Mouse (Mus musculus) monocyte, adult 5-6 weeks (primary cell): ENCODE data around the gene Manba. TPM values are rescaled to one million over a fixed set of nuclear protein-coding genes. Genes with fewer than 3 reads are reported as not detected.
"Not testable (repeated sequence)": the region's sequence is repeated elsewhere in the genome, so short reads cannot be mapped to it uniquely, and the experiment has no call there.

Source experiments
- ATAC-seq: fragments of 153-309, 156-312 bp; replicated peaks from 2 replicates; pipeline ENCODE4 v1.8.0; 2017; ENCODE audit warnings: mild to moderate bottlenecking; ENCODE audit not compliant: low TSS enrichment, insufficient number of reproducible peaks, severe bottlenecking, poor library complexity, low FRiP score
- total RNA-seq: library from RNA; stranded (forward); fragments of 200-1000, 200-491, 200-594 nt; gene quantifications from 3 replicates; pipeline ENCODE4 v1.2.3, GENCODE M21; 2017

Manba gene
- total RNA-seq, 1 experiment from 2014 or later, result 56.4 TPM

GRCm38 (mm10) chr3:135481608-135482007 is 3.8 kb upstream of the Manba start:
- no peak for ATAC-seq

DNA sequence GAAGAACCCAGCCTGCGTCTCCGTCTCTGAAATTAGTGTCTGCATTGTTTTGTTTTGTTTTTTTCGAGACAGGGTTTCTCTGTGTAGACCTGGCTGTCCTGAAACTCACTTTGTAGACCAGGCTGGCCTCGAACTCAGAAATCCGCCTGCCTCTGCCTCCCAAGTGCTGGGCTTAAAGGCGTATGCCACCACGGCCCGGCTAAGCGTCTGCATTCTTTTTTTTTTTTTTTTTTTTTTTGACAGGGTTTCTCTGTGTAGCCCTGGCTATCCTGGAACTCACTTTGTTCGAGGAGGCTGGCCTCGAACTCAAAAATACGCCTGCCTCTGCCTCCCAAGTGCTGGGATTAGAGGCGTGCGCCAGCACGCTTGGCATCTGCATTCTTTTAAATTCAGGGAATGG is 761 bp upstream of the Manba start:
- ATAC-seq, result not testable (repeated sequence)

DNA sequence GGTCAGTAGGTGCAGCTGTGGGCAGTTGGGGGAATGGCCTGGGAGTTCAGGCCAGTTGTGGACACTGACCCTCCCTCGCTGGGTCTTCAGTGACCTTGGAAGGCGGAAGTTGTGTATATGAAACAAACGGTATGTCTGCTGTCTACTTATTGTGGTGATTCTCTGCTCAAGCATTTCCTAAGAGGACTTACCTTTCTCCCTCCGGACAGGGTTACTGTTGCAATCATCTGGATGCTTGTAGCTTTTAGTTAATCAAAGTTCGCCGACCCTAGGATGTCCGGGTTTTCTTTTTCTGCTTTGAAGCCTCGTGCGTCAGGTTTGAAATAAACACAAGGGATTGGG is 460 bp downstream of the Manba start:
- ATAC-seq, result peak; percentile 68; the same call in 1 of the 2 replicates

GRCm38 (mm10) chr3:135486351-135486750 is 940 bp downstream of the Manba start:
- no peak for ATAC-seq

DNA sequence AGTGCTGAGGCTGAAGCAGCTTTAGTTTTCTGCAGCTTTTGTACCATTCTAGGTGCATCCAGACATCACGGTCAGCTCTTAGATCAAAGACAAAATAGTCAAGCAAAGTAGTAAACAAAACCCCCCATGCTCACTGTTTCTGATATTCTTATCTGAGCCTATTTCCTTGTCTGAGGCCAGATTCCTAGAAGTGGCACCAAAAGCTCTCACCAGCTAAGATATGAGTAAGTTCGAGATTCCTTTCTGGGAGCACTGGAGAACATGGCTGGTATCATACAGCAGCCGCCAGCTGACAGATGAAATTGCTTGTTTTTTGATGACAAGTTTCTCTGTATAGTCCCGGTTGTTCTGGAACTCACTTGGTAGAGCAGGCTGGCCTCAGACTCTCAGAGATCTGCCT is 2.4 kb downstream of the Manba start:
- ATAC-seq, result no peak

DNA sequence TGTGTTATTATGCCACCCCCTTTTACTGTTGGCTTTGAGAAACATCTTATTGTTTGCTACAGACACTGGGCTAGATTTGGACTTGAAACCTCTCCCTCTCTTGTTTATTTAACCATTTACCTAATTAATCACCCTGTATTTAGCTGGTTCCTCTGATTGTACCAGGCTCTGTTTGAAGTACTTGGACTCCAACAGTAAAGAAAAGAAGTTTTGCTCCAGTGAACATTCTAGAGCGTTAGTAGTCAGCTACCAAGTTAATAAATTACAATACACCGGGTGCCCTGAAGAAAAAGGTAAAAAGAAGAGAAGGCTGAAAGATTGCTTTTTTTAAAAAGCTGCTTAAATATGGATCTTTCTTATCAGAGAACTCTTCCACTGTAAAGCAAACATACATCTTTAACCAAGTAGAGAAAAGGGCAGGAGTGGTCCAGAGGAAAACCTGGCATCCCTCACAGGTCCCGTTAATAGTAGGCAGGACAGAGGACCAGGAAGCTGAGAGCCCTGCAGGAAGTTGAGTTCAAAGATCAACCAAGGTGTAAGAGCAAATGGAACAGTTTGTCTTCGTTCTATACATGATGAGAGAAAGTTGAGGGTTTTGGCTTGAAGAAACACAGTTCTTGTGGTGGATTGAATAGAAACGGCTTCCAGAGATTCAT is 4.6 kb downstream of the Manba start:
- no peak for ATAC-seq

DNA sequence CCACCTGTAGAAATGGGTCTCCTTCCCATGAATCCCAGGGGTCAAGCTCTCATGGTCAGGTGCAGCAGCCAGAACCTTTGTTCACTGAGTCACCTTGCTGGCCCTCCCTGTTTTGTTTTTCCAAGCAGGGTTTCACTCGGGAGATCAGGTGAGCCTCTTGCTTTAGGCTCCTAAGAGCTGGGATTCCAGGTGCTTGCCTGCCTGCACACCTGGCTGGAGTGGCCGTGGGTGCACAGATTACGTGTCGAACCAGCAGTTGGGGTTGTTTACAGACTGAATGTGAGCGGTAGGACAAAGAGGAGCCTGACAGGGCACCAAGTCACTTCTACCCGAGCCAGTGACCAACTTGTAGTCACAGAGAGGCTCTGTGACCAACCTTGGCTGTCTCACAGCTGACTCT is 5.7 kb downstream of the Manba start:
- no peak for ATAC-seq

GRCm38 (mm10) chr3:135493320-135493719 is 7.9 kb downstream of the Manba start:
- not testable (repeated sequence) for ATAC-seq

GRCm38 (mm10) chr3:135497956-135498355 is 12.5 kb downstream of the Manba start:
- not testable (repeated sequence) for ATAC-seq

DNA sequence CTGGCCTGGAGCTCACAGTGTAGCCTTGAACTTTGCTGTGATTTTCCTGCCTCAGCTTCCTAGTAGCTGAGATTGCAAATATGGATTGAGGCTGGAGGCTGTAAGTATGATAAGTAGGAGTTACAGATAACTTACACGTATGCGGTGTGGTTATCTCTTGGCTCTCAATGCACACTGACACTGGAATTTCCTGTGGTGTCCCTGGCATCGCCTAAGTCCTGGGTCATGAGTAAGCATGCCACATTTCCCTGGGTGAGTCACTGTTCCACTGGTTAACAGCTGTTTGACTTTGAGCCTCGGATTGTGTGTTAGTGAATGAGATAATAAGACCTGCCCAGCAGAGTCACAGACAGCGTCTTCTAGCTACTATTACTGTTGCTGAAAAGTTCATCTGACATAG is 13.5 kb downstream of the Manba start:
- ATAC-seq, result no peak

DNA sequence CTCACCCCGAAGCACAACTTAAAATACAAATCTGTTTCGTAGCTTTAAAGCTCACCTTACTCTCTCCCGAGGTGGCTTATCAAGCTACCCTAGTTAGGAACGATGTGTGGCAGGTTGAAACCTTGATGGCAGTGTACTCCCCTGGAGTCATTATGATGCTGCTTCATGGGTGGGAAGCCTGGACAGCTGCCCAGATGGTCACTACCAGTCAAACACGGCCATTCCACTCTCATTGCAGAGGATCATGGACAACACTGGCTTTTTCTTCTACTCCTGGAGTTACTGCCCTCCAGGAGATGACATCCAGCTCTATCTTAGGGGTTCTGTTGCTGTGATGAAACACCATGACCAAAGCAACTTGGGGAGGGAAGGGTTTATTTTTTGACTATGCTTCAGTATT is 17.7 kb downstream of the Manba start:
- no peak for ATAC-seq

DNA sequence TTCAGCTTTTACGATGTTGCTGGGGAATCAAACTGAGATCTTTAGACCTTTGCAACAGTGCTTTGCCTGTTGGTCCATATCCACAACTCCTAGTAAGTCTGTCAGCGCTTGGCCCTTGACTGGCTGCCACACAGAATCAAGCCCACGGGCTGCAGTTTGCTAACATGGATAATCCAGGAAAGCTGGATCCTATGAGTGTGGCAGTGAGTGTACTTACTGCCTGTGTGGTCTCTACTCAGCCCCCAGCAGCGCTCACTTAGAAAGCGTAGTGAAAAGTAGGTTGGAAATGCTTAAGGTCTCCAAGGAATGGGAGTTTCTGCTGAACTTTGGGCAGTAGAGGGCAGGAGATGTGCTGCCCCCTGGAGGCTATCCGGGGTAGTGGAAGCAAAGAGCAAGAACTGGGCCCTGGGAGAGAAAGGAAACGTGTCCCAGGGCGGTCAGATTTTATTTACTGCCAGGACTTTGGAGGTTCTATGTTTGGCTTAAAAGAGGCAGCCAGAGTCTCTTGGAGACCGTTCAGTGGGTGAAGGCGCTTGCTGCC is 20.0 kb downstream of the Manba start:
- ATAC-seq, result peak; percentile 82

DNA sequence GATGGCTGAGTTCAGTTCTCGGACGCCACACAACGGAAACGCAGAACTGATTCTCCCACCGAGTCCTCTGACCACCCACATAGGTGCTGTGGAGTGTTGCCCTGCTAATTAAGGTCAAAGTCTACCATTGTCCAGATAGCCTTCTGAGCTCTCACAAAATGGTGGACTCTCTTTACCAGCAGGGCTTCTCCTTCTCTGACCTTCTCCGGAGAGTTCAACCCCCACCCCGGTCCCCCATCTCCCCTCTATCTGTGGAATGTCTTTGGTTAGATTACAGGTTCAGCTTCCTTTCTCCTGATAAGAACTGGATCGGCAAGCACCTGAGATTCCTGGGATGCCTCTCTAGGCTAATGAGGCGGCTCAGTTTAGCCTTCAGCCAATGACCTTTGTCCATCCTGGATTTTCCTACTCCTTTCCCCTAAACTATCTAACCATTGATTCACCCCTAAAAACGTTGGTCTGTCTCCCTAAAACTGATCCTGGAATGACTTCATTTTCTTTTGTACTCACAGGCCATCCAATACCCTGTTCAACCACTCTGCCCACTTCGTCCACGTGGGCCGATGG is 20.6 kb downstream of the Manba start:
- no peak for ATAC-seq

GRCm38 (mm10) chr3:135507506-135507905 is 22.1 kb downstream of the Manba start:
- ATAC-seq, result no peak

GRCm38 (mm10) chr3:135508191-135508590 is 22.8 kb downstream of the Manba start:
- no peak for ATAC-seq

- no peak for ATAC-seq
These were observed 25.0 kb downstream of the Manba start for GRCm38 (mm10) chr3:135510372-135510771.

DNA sequence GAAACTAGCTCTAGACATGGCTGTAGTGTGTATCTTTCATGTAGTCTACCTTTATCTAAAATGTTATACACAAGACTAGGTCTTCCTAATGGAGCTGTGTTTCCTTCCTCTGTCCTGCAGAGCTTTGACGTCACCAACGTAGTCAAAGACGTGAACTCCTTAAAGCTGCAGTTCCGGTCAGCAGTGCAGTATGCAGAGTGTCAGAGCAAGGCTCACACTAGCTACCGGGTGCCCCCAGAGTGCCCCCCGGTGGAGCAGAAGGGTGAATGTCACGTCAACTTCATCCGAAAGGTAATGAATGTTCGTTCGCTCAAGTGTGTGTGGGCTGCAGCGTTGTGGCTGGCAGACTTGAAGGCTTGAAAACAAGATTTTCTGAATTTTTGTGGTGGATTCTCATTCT is 26.3 kb downstream of the Manba start:
- ATAC-seq, result no peak

- ATAC-seq, result no peak
These were observed 27.9 kb downstream of the Manba start for GRCm38 (mm10) chr3:135513270-135513669.

- no peak for ATAC-seq
These were observed 28.5 kb downstream of the Manba start for GRCm38 (mm10) chr3:135513800-135514425.

DNA sequence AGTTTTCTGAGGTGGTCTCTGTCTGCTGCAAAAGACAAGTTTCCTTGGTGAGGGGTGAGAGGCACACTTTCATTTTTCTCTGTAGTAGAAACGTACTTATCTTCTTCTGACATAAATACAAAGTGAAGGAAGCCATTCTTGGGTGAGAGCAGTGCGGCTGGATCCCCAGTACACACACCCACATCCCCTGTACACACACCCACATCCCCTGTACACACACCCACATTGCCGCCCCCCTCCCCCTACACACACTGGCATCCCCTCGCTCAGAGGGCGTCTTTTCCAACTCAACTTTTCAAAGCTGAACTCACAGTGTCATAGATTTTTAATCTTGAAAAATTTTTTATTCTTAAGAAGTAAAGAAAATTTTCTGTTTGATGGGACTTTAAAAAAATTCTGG is 29.8 kb downstream of the Manba start:
- ATAC-seq, result no peak
